Mouse (Mus musculus): Measurements from ENCODE around the gene Sh2b1.

Sh2b1 gene

GRCm38 (mm10) chr7:126458225-126458624, 17.0 kb downstream of the Sh2b1 start:
- DNase-seq (ENCODE audit: low read depth in 1 of 2, low spot score in 2 of 2) = no peak

GRCm38 (mm10) chr7:126456382-126457266, 18.6 kb downstream of the Sh2b1 start:
- DNase-seq (ENCODE audit: low read depth in 1 of 2, low spot score in 2 of 2) = no peak

- no peak for DNase-seq (ENCODE audit: low read depth in 1 of 2, low spot score in 2 of 2)
Observed at GRCm38 (mm10) chr7:126455242-126455641, 20.0 kb downstream of the Sh2b1 start.

- DNase-seq (ENCODE audit: low read depth in 1 of 2, low spot score in 2 of 2) = no peak
Observed at GRCm38 (mm10) chr7:126453861-126454260, 21.4 kb downstream of the Sh2b1 start.

- no peak for DNase-seq (ENCODE audit: low read depth in 1 of 2, low spot score in 2 of 2)
Observed at GRCm38 (mm10) chr7:126452244-126452643, 23.0 kb downstream of the Sh2b1 start.

- no peak for DNase-seq (ENCODE audit: low read depth in 1 of 2, low spot score in 2 of 2)
Observed at GRCm38 (mm10) chr7:126450641-126451040, 24.6 kb downstream of the Sh2b1 start.

DNA sequence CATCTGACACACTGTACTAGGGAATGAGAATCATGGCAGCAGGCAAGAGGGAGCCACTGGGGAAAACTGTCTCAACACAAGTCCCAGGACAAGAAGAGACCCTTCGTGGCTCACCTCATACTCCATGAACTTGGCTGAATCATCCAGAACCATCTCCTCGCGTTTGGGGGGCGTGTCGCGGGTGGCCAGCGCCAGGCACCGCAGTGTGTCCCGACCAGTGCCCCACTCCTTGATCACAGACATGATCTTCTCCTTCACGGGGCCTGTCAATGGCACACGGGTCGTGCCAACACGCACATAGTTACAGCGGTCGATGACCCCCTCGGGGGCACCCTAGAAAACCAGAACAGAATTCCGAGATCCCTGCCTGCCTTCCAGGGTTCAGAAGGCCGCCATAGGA, 25.2 kb downstream of the Sh2b1 start:
- no peak for DNase-seq (ENCODE audit: low read depth in 1 of 2, low spot score in 2 of 2)

- peak in 1 of 2 experiments; percentile 23 for DNase-seq (ENCODE audit: low read depth in 1 of 2, low spot score in 2 of 2)
Observed at GRCm38 (mm10) chr7:126448481-126448880, 26.7 kb downstream of the Sh2b1 start.

DNA sequence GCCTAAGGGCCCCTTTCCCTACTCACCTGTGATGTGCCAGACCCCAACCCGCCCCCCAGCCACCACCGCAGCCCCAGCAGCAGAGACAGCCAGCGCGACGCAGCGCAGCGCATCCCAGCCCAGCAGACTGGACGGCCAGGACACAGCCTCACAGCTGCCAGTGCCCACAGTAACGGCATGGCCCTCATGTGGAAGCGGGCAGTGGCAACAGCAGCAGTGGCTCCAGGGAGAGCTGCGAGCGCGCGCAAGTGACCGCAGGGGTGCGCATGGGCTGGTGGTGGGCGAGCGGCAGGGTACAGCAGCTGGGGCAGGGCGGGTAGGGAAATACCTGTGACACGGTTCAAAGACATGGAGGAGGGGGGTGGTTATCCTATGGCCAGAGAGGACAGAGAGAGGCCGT, 29.0 kb downstream of the Sh2b1 start:
- DNase-seq (ENCODE audit: low read depth in 1 of 2, low spot score in 2 of 2) = no peak

GRCm38 (mm10) chr7:126445104-126445815, 30.0 kb downstream of the Sh2b1 start:
- no peak for DNase-seq (ENCODE audit: low read depth in 1 of 2, low spot score in 2 of 2)

DNA sequence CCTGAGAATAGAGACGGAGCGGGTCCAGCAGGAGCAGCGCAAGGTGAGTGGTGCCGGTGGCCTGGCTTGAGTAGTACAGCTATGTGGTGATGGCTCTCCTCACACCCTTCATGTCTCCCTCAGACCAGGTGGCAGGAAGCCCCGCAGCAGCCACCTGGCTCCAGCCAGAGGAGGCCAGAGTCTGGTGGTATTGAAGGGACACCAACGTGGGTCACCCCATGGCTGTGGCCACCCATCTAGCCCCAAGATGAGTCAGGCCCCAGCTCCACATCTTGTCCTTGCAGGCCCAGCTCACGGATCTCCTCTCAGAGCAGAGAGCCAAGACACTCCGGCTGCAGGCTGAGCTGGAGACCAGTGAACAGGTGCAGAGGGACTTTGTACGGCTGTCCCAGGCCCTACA, 30.7 kb downstream of the Sh2b1 start:
- DNase-seq (ENCODE audit: low read depth in 1 of 2, low spot score in 2 of 2) = no peak

GRCm38 (mm10) chr7:126443997-126444396, 31.2 kb downstream of the Sh2b1 start:
- no peak for DNase-seq (ENCODE audit: low read depth in 1 of 2, low spot score in 2 of 2)

- DNase-seq (ENCODE audit: low read depth in 1 of 2, low spot score in 2 of 2) = no peak
Observed at GRCm38 (mm10) chr7:126440134-126440533, 35.1 kb downstream of the Sh2b1 start.

DNA sequence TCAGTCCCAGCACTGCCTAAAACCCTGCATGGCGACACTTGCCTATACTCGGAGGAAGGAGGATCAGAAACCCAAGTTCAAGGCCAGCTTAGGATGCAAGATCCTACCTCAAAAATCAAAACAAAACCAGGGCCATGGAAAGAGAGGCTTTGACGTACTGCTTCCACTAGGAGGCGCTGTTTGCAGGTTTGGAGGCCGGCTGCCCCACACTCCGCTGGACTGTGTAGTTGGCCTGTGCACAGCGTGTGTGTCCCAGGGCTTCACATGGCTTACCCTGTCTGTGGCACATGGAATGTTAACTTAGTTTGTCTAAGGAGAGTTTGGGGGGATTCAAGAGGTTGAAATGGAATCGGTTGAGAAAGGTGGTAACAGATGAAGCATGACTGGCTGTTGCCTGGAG, 38.4 kb downstream of the Sh2b1 start:
- peak in 1 of 2 experiments; percentile 44 for DNase-seq (ENCODE audit: low read depth in 1 of 2, low spot score in 2 of 2)

DNA sequence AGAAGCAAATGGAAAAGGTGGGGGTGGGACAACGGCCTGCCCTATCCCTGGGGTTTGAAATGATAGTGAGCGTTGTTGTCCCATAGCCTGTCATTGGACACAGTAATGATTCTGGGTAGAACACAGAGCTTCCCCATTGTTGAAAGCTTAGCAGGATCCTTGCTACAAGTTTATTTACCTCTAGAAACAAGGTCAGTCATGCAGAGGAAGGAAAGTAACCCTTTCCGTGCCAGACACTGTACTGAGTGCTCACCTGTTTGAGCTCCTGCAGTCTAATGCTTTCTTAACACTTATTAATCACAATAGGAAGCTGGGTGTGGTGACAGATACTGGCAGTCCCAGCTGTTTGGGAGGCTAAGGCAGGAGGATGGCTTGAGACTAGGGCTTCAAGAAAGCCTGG, 39.4 kb downstream of the Sh2b1 start:
- no peak for DNase-seq (ENCODE audit: low read depth in 1 of 2, low spot score in 2 of 2)

- DNase-seq (ENCODE audit: low read depth in 1 of 2, low spot score in 2 of 2) = no peak
Observed at GRCm38 (mm10) chr7:126434726-126435125, 40.5 kb downstream of the Sh2b1 start.

DNA sequence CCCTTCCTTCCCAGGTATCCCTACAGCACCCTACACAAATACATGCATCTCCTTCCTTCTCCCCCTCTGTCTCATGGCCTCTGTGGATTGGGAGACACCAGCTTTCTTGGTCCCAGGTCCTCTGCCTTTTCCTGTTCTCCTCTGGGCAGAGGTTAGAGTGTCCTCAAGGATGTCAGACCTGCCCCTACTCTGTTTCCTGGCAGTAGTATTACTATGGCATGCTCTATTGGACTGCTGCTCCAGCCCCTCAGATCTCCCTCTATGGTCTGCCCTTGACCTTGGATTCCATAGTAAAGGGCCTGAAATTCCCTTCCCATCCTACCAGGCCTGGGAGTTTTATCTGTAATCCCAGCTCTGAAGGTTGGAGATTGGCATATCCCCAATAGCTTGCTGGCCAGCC, 45.1 kb downstream of the Sh2b1 start:
- no peak for DNase-seq (ENCODE audit: low read depth in 1 of 2, low spot score in 2 of 2)

DNA sequence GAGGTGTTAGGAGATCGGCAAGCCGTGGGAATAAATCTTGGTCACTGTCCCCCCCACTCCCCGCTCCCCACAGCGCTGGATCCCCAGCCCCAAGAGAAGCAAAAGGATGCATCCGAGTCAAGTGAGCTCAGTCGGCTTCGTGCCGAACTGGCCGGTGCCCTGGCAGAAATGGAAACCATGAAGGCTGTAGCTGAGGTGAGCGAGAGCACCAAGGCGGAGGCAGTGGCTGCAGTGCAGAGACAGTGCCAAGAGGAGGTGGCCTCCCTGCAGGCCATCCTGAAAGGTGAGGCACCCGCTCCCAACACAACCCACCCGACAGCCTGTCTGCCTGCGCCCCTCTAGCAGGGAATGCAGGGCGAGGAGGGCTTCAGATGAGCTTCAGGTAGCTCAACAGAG, 45.7 kb downstream of the Sh2b1 start:
- DNase-seq (ENCODE audit: low read depth in 1 of 2, low spot score in 2 of 2) = no peak

DNA sequence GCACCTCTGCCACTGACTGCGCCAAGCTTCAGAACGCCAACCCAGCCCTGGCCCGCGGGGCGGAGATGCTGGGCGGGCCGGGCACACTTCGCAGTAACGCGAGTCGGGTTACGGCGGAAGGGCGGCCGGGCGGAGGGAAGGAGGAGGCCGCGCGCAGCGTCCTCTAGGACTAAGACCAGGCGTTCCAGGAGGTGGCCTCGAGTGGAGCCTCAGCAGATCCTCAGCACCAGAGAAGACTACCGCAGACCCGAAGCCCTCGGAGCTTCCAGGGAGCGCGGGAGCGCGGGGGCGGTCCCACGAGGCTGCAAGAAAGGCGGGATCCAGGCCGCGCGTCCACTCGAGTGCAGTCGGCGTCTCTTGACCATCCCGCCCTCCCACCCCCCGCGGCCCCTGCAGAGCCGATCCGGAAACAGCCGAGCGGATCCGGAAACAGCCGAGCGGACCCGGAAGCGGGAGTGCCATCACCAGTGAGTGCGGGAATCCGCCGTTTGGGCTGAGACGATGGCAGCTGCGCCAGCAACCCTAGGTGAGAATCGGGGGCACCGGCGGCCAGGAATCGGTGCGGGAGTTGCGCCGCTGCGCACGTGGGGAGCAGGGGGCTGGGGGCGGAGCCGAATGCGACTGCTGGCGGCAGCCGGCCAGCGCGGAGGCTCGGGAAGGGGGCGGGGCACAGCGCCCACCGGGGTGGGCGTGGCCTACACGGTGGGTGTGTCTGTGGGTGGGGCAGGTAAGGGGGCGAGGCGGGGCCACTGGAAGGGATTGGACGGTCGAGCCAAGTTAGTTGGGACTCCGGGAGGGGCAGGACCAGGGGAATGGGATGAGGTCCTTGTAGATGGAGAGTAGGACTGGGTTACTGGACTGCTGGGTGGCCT, 46.4 kb downstream of the Sh2b1 start, which contains the start of gene Rabep2:
TSS of gene Rabep2 (plus strand) at position 129 of the 872 bp plus-strand sequence.
- peak; percentile 43 to 75 for DNase-seq (ENCODE audit: low read depth in 1 of 2, low spot score in 2 of 2)

GRCm38 (mm10) chr7:126428154-126428553, 47.1 kb downstream of the Sh2b1 start:
- DNase-seq (ENCODE audit: low read depth in 1 of 2, low spot score in 2 of 2) = no peak

GRCm38 (mm10) chr7:126427323-126427860, 47.8 kb downstream of the Sh2b1 start:
- no peak for DNase-seq (ENCODE audit: low read depth in 1 of 2, low spot score in 2 of 2)

Measured in monocyte, adult 2 months (primary cell).